17 mouse cellular contexts compared by ENCODE assay signal in genomic region chr2:91876806-91877140, GRCm38 (mm10). TPM values are rescaled to one million over a fixed set of nuclear protein-coding genes. Genes with fewer than 3 reads are reported as not detected.
A peak's percentile ranks its signal among the peaks of the same experiment; 100 is the strongest.
DNase-seq lines count a peak whose midpoint lies in the region; ATAC-seq and TF ChIP-seq lines count a peak whose summit lies in the region.
"Had no signal": no experiment of that assay in that cellular context is flagged by ENCODE, and none has a peak within 500 bp of the region (broad histone marks: within the 10 kb centered on the region; RNA-seq: fewer than 3 reads in every experiment).

No protein-coding gene starts in this region.

- H3K9ac ChIP-seq in liver, adult 2 months (ENCODE audit: low read depth, low read length), result no peak overlapping the region
- no peak overlapping the region for H3K9ac ChIP-seq in liver, embryonic 11.5 days (ENCODE audit: low read depth, low read length)
- H3K9ac ChIP-seq in liver, embryonic 16.5 days (ENCODE audit: low read depth, low read length), result no peak overlapping the region
- H3K9ac ChIP-seq: embryonic facial prominence, embryonic 12.5 days; heart, embryonic 12.5 days had no signal

- peak; percentile 9 for DNase-seq in liver, adult 2 months (ENCODE audit: extremely low read depth, low read depth, low spot score)
- DNase-seq in liver, embryonic 11.5 days (ENCODE audit: low spot score), result no peak
- peak; percentile 62 for DNase-seq in 416B (ENCODE audit: low read depth)
- DNase-seq in MN1 (ENCODE audit: low spot score), result peak; percentile 43
- DNase-seq in layer of hippocampus, postnatal 25 days (ENCODE audit: extremely low spot score in 1 of 2, low spot score in 1 of 2), result no peak
- DNase-seq in adrenal gland, postnatal 4 days (ENCODE audit: low spot score in 2 of 2), result no peak
- no peak for DNase-seq in layer of hippocampus, postnatal 14 days (ENCODE audit: low spot score in 2 of 2)
- DNase-seq: adrenal gland, adult 2 months; cerebellum, postnatal 25 days; kidney, postnatal 25 days; right cerebral cortex, postnatal 14 days; thymus, adult 18-20 months had no signal

- H3K4me3 ChIP-seq in liver, adult 2 months (ENCODE audit: insufficient read depth, low read depth, low read length), result peak overlapping the region; percentile 44
- no peak overlapping the region for H3K4me3 ChIP-seq in liver, embryonic 11.5 days (ENCODE audit: low read depth, low read length)
- H3K4me3 ChIP-seq in liver, embryonic 16.5 days (ENCODE audit: low read depth, low read length), result no peak overlapping the region
- H3K4me3 ChIP-seq: embryonic facial prominence, embryonic 12.5 days; heart, embryonic 12.5 days; hindbrain, embryonic 10.5 days had no signal

- no peaks in the 10 kb centered on the region for H3K9me3 ChIP-seq in liver, embryonic 11.5 days (ENCODE audit: control insufficient read depth, low read length)
- H3K9me3 ChIP-seq in liver, embryonic 16.5 days (replicated peaks; ENCODE audit: control insufficient read depth, low read length), result no peaks in the 10 kb centered on the region
- H3K9me3 ChIP-seq: embryonic facial prominence, embryonic 12.5 days; heart, embryonic 12.5 days; hindbrain, embryonic 10.5 days had no signal

- no peak overlapping the region for H3K4me2 ChIP-seq in liver, embryonic 11.5 days
- H3K4me2 ChIP-seq in liver, embryonic 16.5 days (ENCODE audit: low read depth, low read length), result peak overlapping the region; percentile 31; the same call in 1 of the 2 replicates
- H3K4me2 ChIP-seq: embryonic facial prominence, embryonic 12.5 days; heart, embryonic 12.5 days had no signal

- 0 out of 2 replicates have a peak, but pooled peaks cover 2% of the 10 kb centered on the region for H3K4me1 ChIP-seq in liver, adult 2 months (ENCODE audit: control insufficient read depth, insufficient read depth, low read length)
- H3K4me1 ChIP-seq in liver, embryonic 11.5 days (replicated peaks; ENCODE audit: control insufficient read depth, insufficient read depth, low read length), result peaks cover 4% of the 10 kb centered on the region; the same call in 1 of the 2 replicates
- H3K4me1 ChIP-seq in liver, embryonic 16.5 days (ENCODE audit: control insufficient read depth, low read depth, low read length), result no peaks in the 10 kb centered on the region; the same call in none of the 2 replicates
- H3K4me1 ChIP-seq: embryonic facial prominence, embryonic 12.5 days; hindbrain, embryonic 10.5 days had no signal

- H3K27ac ChIP-seq in liver, adult 2 months (replicated peaks; ENCODE audit: insufficient read depth, low read depth, low read length), result no peak overlapping the region
- no peak overlapping the region for H3K27ac ChIP-seq in liver, embryonic 11.5 days (ENCODE audit: low read depth, low read length)
- no peak overlapping the region for H3K27ac ChIP-seq in liver, embryonic 16.5 days (ENCODE audit: low read length)
- H3K27ac ChIP-seq: embryonic facial prominence, embryonic 12.5 days; hindbrain, embryonic 10.5 days had no signal

- H3K27me3 ChIP-seq in liver, adult 2 months (ENCODE audit: control insufficient read depth, insufficient read depth, low read length), result no peaks in the 10 kb centered on the region
- no peaks in the 10 kb centered on the region for H3K27me3 ChIP-seq in liver, embryonic 11.5 days (replicated peaks; ENCODE audit: control insufficient read depth, insufficient read depth, low read length)
- H3K27me3 ChIP-seq in liver, embryonic 16.5 days (ENCODE audit: control insufficient read depth, insufficient read depth, low read depth, low read length), result no peaks in the 10 kb centered on the region
- H3K27me3 ChIP-seq: embryonic facial prominence, embryonic 12.5 days; heart, embryonic 12.5 days had no signal

- no peak for TF ChIP-seq POLR2A in liver, adult 2 months (IDR thresholded peaks at IDR 0.05; ENCODE audit: extremely low read depth, insufficient read depth, low read length)

- no peak for TF ChIP-seq CTCF in liver, adult 2 months (IDR thresholded peaks at IDR 0.05; ENCODE audit: low read depth, low read length)

- 62% methylated on average over 2 of the region's 2 CpGs for WGBS in liver, adult 2 months
- WGBS in liver, embryonic 11.5 days, result 79% methylated on average over 2 of the region's 2 CpGs
- 67% methylated on average over 2 of the region's 2 CpGs for WGBS in liver, embryonic 16.5 days (ENCODE audit: insufficient replicate concordance)

- H3K36me3 ChIP-seq in liver, adult 2 months (ENCODE audit: control insufficient read depth, insufficient read depth, low read length), result peaks cover 9% of the 10 kb centered on the region; the same call in 1 of the 2 replicates
- no peaks in the 10 kb centered on the region for H3K36me3 ChIP-seq in liver, embryonic 11.5 days (ENCODE audit: control insufficient read depth, insufficient read depth, low read length)
- H3K36me3 ChIP-seq in liver, embryonic 16.5 days (ENCODE audit: control insufficient read depth, insufficient read depth), result no peaks in the 10 kb centered on the region; the same call in 1 of the 2 replicates

- no peaks in the 10 kb centered on the region; the same call in 1 of the 2 replicates for H3K79me2 ChIP-seq in liver, adult 2 months (ENCODE audit: control insufficient read depth, insufficient read depth, low read length)

- no peak for ATAC-seq in liver, embryonic 11.5 days (replicated peaks; ENCODE audit: low FRiP score)
- no peak for ATAC-seq in liver, embryonic 16.5 days (ENCODE audit: low read depth)
- ATAC-seq: intestine, postnatal 0 days had no signal

RNA-seq across cellular contexts. Expression of gene Chrm4, which starts 50.3 kb away (rescaled TPM):
- 0.13 TPM in 1 of 2 replicates, not detected in the other for total RNA-seq in liver, adult 2 months (2014; rRNA removed)
- not detected in 2 replicates for polyA plus RNA-seq in liver, adult 2 months (2012; rRNA removed)
- polyA plus RNA-seq in liver, embryonic 11.5 days (2014; fragmentation: Nextera tagmentation; extraction: Ambion mirVana), result 0.34 and 0.36 TPM in 2 replicates
- polyA plus RNA-seq in liver, embryonic 16.5 days (2015; fragmentation: Nextera tagmentation; extraction: Ambion mirVana), result 0.06 TPM in 1 of 2 replicates, not detected in the other
- 10 to 100 TPM; 21.5 to 26.1 TPM for total RNA-seq in layer of hippocampus, postnatal 25 days (2021)
- total RNA-seq in adrenal gland, postnatal 4 days (2021), result under 1 TPM; 0.34 to 0.42 TPM
- total RNA-seq in layer of hippocampus, postnatal 14 days (2021), result 10 to 100 TPM; 15.1 to 21.2 TPM

RNA-seq across cellular contexts. Expression of gene Mdk, which starts 55.3 kb away (rescaled TPM):
- total RNA-seq in liver, adult 2 months (2014; rRNA removed), result not detected in 2 replicates
- 0.50 and 0.56 TPM in 2 replicates for polyA plus RNA-seq in liver, adult 2 months (2012; rRNA removed)
- polyA plus RNA-seq in liver, embryonic 11.5 days (2014; fragmentation: Nextera tagmentation; extraction: Ambion mirVana), result 461 and 501 TPM in 2 replicates
- polyA plus RNA-seq in liver, embryonic 16.5 days (2015; fragmentation: Nextera tagmentation; extraction: Ambion mirVana), result 12.6 and 15.2 TPM in 2 replicates
- 10 to 100 TPM; 25.5 to 33.2 TPM for total RNA-seq in layer of hippocampus, postnatal 25 days (2021)
- total RNA-seq in adrenal gland, postnatal 4 days (2021), result 100 to 1,000 TPM in 1 of 2 experiments, 10 to 100 TPM in 1; 79.3 to 138 TPM
- total RNA-seq in layer of hippocampus, postnatal 14 days (2021), result 10 to 100 TPM; 39.5 to 40.9 TPM

Comparison
In these comparisons a context has a peak if more than half of its experiments do, and no peak if none do; other contexts are left out.
1. DNase-seq: peak in liver, adult 2 months (single experiment), 416B (single experiment) and MN1 (single experiment); none in liver, embryonic 11.5 days (single experiment), layer of hippocampus, postnatal 25 days (0 of 2), adrenal gland, postnatal 4 days (0 of 2) and layer of hippocampus, postnatal 14 days (0 of 2).
2. RNA of gene Chrm4, which starts 50.3 kb away (total RNA-seq): 21.5 to 26.1 TPM in layer of hippocampus, postnatal 25 days and 15.1 to 21.2 TPM in layer of hippocampus, postnatal 14 days; 0.34 to 0.42 TPM in adrenal gland, postnatal 4 days and 0.13 TPM in liver, adult 2 months; every median in the first group is over 10 times any median in the second.
3. RNA of gene Mdk, which starts 55.3 kb away (total RNA-seq): 79.3 to 138 TPM in adrenal gland, postnatal 4 days, 39.5 to 40.9 TPM in layer of hippocampus, postnatal 14 days and 25.5 to 33.2 TPM in layer of hippocampus, postnatal 25 days; not detected in liver, adult 2 months; every median in the first group is over 10 times any median in the second.